Mouse (Mus musculus): ENCODE data around the gene 3110082I17Rik.
A peak's percentile ranks its signal among the peaks of the same experiment; 100 is the strongest.

3110082I17Rik gene

GRCm38 (mm10) chr5:139460384-139461067 is at the start of gene 3110082I17Rik:
3110082I17Rik (minus strand) TSS chr5:139460527.
- DNase-seq (ENCODE audit: low spot score in 2 of 2) = peak; percentile 95 to 99

- DNase-seq (ENCODE audit: low spot score in 2 of 2) = no peak
These were observed 45.9 kb upstream of the 3110082I17Rik start for GRCm38 (mm10) chr5:139506207-139506606.

GRCm38 (mm10) chr5:139505073-139505606 is 44.8 kb upstream of the 3110082I17Rik start:
- DNase-seq (ENCODE audit: low spot score in 2 of 2) = peak in 1 of 2 experiments; percentile 65

GRCm38 (mm10) chr5:139502281-139502680 is 42.0 kb upstream of the 3110082I17Rik start:
- no peak for DNase-seq (ENCODE audit: low spot score in 2 of 2)

- DNase-seq (ENCODE audit: low spot score in 2 of 2) = no peak
These were observed 38.5 kb upstream of the 3110082I17Rik start for GRCm38 (mm10) chr5:139498791-139499190.

- no peak for DNase-seq (ENCODE audit: low spot score in 2 of 2)
These were observed 36.6 kb upstream of the 3110082I17Rik start for GRCm38 (mm10) chr5:139496939-139497338.

- DNase-seq (ENCODE audit: low spot score in 2 of 2) = no peak
These were observed 34.8 kb upstream of the 3110082I17Rik start for GRCm38 (mm10) chr5:139495019-139495669.

- no peak for DNase-seq (ENCODE audit: low spot score in 2 of 2)
These were observed 33.4 kb upstream of the 3110082I17Rik start for GRCm38 (mm10) chr5:139493690-139494089.

- no peak for DNase-seq (ENCODE audit: low spot score in 2 of 2)
These were observed 31.0 kb upstream of the 3110082I17Rik start for GRCm38 (mm10) chr5:139491348-139491747.

- no peak for DNase-seq (ENCODE audit: low spot score in 2 of 2)
These were observed 29.8 kb upstream of the 3110082I17Rik start for GRCm38 (mm10) chr5:139490131-139490530.

- peak; percentile 100 for DNase-seq (ENCODE audit: low spot score in 2 of 2)
These were observed 24.0 kb upstream of the 3110082I17Rik start, which contains the start of gene Zfand2a for GRCm38 (mm10) chr5:139484185-139484814. Zfand2a (minus strand) TSS chr5:139484549.

GRCm38 (mm10) chr5:139483171-139483848 is 23.0 kb upstream of the 3110082I17Rik start:
- DNase-seq (ENCODE audit: low spot score in 2 of 2) = no peak

- DNase-seq (ENCODE audit: low spot score in 2 of 2) = no peak
These were observed 20.1 kb upstream of the 3110082I17Rik start for GRCm38 (mm10) chr5:139480406-139480805.

GRCm38 (mm10) chr5:139479088-139479487 is 18.8 kb upstream of the 3110082I17Rik start:
- DNase-seq (ENCODE audit: low spot score in 2 of 2) = no peak

- no peak for DNase-seq (ENCODE audit: low spot score in 2 of 2)
These were observed 14.4 kb upstream of the 3110082I17Rik start for GRCm38 (mm10) chr5:139474741-139475140.

- DNase-seq (ENCODE audit: low spot score in 2 of 2) = peak in 1 of 2 experiments; percentile 33
These were observed 7.7 kb upstream of the 3110082I17Rik start for GRCm38 (mm10) chr5:139467998-139468397.

- DNase-seq (ENCODE audit: low spot score in 2 of 2) = no peak
These were observed 6.5 kb upstream of the 3110082I17Rik start for GRCm38 (mm10) chr5:139466801-139467200.

- no peak for DNase-seq (ENCODE audit: low spot score in 2 of 2)
These were observed 6.0 kb upstream of the 3110082I17Rik start for GRCm38 (mm10) chr5:139466373-139466772.

GRCm38 (mm10) chr5:139464874-139465273 is 4.5 kb upstream of the 3110082I17Rik start:
- no peak for DNase-seq (ENCODE audit: low spot score in 2 of 2)

- DNase-seq (ENCODE audit: low spot score in 2 of 2) = no peak
These were observed 389 bp downstream of the 3110082I17Rik start for GRCm38 (mm10) chr5:139459938-139460337.

GRCm38 (mm10) chr5:139457241-139457640 is 3.1 kb downstream of the 3110082I17Rik start:
- DNase-seq (ENCODE audit: low spot score in 2 of 2) = no peak

- no peak for DNase-seq (ENCODE audit: low spot score in 2 of 2)
These were observed 5.2 kb downstream of the 3110082I17Rik start for GRCm38 (mm10) chr5:139455166-139455565.

Measured in frontal cortex, postnatal 10 days (tissue).